Mouse (Mus musculus): ENCODE data around the gene Fbxo7.

The Fbxo7 gene

DNA sequence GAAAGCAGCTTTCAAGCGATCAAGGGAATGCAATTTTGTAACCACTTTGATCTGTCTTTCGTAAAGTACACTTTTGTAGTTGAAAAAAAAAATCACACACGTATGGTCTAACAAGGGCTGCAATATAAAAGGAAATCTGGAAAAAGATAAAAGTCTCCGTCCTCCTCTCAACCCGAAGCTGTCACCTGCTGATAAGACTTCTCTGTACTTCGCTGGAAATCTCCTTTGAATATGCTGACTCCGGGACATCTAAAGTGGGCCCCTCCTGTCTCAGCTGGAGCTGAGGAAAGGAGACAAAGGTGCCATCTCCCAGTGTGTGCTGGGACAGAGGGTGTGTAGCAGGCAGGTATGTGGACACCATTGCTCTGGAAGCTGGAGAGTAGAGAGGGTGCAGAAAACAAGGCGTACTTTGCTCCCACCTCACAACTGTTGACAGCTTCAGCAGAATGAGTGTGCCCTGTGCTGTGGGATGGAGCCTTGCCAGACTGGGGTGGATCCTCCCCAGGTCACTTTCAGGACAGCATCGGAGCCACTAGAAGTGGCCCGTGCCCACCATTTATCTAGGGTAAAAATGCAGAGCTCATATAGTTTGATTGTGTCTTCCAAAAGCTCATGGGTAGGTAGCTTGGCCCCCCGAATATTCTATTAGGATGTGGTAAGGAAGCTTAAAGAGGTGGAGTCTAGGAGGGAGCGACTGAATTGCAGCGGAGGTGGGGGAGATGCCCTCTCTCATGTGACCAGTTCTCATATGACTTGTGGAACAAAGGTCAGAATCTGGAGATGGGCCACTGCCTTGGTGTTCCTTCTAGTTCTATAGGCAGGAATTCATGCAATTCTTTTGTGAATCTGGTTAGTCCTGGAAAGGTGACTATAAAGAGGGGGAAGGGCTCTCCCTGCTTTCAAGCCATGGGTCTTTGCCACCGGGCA lies 71.6 kb downstream of the Fbxo7 start:
- no peak for DNase-seq

DNA sequence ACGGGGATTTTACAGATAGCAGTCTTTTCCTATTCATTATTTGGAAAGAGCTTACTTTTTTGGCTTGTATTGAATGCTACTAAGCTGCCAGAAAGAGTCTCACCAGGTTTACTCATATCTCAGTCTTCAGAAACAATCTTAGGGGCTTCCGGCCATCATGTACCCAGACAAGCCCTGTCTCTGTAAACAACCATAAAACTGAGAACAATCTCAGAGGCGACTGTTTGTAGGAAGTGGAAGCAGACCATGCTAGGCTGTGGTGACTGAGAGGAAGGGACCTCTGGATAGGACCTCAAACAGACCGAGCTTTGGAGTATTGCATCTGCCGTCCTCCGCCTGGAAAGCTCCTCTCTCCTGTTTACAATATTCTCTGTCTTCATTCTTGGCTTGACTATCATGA lies 76.6 kb downstream of the Fbxo7 start:
- no peak for DNase-seq

DNA sequence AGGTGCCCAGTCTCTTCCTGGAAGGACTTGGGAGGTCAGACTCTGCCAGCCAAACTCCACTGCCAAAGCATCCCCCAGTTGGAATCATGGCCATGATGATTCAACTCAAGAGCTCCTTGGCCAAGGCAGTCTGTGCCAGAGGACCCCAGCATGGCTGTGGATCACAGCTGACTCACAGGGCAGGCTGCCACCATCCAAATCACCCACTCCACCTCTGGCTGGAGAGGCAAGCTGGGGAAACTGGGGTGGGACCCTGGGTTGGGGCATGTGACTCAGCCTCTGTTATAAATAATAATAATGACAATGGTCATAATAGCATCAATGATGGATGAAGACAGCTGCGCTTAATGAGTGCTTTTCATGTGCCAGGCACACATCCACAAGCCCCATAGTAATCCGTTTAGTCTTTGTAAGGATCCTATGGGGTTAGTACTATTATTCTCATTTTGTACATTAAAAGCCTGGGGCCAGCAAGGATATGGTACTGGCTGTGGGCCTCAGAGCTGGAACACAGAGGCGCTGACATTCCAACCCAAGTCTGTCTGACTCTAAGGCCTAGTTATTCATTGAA lies 78.6 kb downstream of the Fbxo7 start:
- no peak for DNase-seq

Measured in embryo, embryonic 11 days (tissue).